Mouse (Mus musculus): ENCODE measurements around the gene Rasl11a. TPM values are rescaled to one million over a fixed set of nuclear protein-coding genes. Genes with fewer than 3 reads are reported as not detected.

Rasl11a gene
- polyA plus RNA-seq (2017; shearing (Covaris generic)): 8.4 TPM

DNA sequence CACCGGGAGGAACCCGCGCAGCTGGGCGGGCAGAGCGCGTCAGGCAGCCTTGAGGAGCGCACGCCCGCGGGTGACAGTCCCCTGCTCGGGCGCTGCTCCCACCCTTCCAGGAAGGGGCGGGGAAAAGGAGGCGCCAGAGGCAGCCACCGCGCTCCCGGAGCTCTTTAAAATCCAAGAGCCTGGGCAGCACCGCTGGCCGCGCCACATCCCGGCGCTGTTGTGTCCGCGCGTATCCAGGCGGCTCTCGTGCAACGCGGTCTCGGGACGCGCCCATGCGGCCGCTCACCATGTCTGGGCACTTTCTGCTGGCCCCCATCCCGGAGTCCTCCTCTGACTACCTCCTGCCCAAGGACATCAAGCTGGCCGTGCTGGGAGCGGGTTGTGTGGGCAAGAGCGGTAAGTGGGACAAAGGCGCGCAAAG is at the start of gene Rasl11a:
Rasl11a (plus strand) TSS at position 127 of the 421 bp plus-strand sequence.

DNA sequence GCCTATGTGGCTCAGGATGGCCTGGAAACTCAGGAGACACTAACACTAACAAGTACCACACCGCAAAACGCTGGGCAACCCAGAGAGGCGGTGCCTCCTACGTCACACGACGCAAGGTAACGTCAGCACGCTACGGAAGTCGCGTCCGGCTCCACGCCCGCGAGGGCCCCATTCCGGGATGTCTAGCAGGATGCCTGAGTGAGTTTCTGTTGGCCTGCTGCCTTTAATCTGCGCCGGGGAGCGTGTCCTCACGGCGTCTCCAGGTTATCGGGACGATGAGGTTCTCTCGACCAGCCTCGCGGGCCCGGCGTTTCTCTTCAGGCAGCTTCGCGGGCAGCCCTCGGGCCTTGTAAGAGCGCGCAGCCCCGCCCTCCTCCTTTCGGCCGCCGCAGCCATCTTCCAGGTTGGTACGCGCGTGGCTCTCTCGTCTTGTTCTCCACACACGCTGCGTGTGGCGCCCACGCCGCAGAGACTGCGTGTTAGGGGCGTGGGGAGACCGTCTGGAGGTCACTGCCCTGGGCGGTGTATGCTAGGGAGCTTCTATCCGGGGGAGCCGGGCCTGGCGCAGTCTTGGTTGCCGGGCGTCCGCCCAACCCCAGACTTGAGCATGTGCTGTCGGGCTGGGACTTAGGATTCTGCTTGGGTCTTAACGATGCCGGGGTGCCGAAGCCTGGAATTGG is 12.0 kb upstream of the Rasl11a start, which contains the start of gene Rpl21:
Rpl21 (plus strand) TSS at position 122 of the 680 bp plus-strand sequence.

Other genes with a start within 250 kb of the Rasl11a start
- gene Usp12, start 50.1 kb upstream of the Rasl11a start, polyA plus RNA-seq (2017; shearing (Covaris generic)): 3.2 TPM
- 439 TPM for gene Rpl21, start 12.2 kb upstream of the Rasl11a start, polyA plus RNA-seq (2017; shearing (Covaris generic))
- 32.4 TPM for gene Gtf3a, start 103.6 kb downstream of the Rasl11a start, polyA plus RNA-seq (2017; shearing (Covaris generic))
- 37.5 TPM for gene Mtif3, start 118.7 kb downstream of the Rasl11a start, polyA plus RNA-seq (2017; shearing (Covaris generic))
- gene Lnx2, start 231.5 kb downstream of the Rasl11a start, polyA plus RNA-seq (2017; shearing (Covaris generic)): 50.4 TPM
- gene Polr1d, start 232.0 kb downstream of the Rasl11a start, polyA plus RNA-seq (2017; shearing (Covaris generic)): 172 TPM

Data from activated CD4-positive, CD25-positive, alpha-beta regulatory T cell, adult 9 weeks (primary cell).